Mouse (Mus musculus) left cerebral cortex, postnatal 25 days (tissue): ENCODE data around the gene Efcab6. TPM values are rescaled to one million over a fixed set of nuclear protein-coding genes. Genes with fewer than 3 reads are reported as not detected.

Experiments
- DNase-seq, 2 experiments: peaks; one replicate each; pipeline ENCODE4 v3.0.0; 2022; ENCODE audit warnings: low spot score in 2 of 2, mixed read lengths in 1 of 2
- intact Hi-C: fragments of 180-260 bp; cut with DNase I; formaldehyde crosslinking; loops from one replicate; pipeline ENCODE4 v1.15.1; 2025
- total RNA-seq, 2 experiments: library from RNA; stranded (reverse); gene quantifications; 2 replicates each; pipeline ENCODE4 v1.2.3; 2021

Efcab6 gene
- total RNA-seq, 2 experiments from 2014 or later = 16.4 to 17.2 TPM

- no peak for DNase-seq
- intact Hi-C loops = loop anchor here (5.0 kb wide), 2 partner anchors 408 to 557 kb away; no protein-coding TSS in a partner anchor
Observed at GRCm38 (mm10) chr15:84070116-84070676, 5.0 kb upstream of the Efcab6 start.

GRCm38 (mm10) chr15:84069455-84070050 is 4.4 kb upstream of the Efcab6 start:
- intact Hi-C loops = loop anchor here (5.0 kb wide), 2 partner anchors 407 to 558 kb away; no protein-coding TSS in a partner anchor

GRCm38 (mm10) chr15:84065701-84066100 is 522 bp upstream of the Efcab6 start:
- no peak for DNase-seq
- intact Hi-C loops = no loop called here

More at GRCm38 (mm10) chr15:84069455-84070050, 4.4 kb upstream of the Efcab6 start:
- no peak for DNase-seq

GRCm38 (mm10) chr15:84058841-84059240 is 6.3 kb downstream of the Efcab6 start:
- peak in 1 of 2 experiments; percentile 55 for DNase-seq
- intact Hi-C loops = loop anchor here (10.0 kb wide), 1 partner anchor 424 kb away; no protein-coding TSS in a partner anchor

- no peak for DNase-seq
- intact Hi-C loops = loop anchor here (10.0 kb wide), 1 partner anchor 421 kb away; no protein-coding TSS in a partner anchor
Observed at GRCm38 (mm10) chr15:84056083-84056482, 9.1 kb downstream of the Efcab6 start.

GRCm38 (mm10) chr15:84053859-84054258 is 11.3 kb downstream of the Efcab6 start:
- intact Hi-C loops = loop anchor here (1.0 to 10.0 kb wide), 5 partner anchors 65 to 419 kb away; no protein-coding TSS in a partner anchor
- peak; percentile 82 to 94 for DNase-seq

- intact Hi-C loops = loop anchor here (2.0 to 10.0 kb wide), 3 partner anchors 64 to 418 kb away; no protein-coding TSS in a partner anchor
Observed at GRCm38 (mm10) chr15:84053240-84053639, 11.9 kb downstream of the Efcab6 start.

GRCm38 (mm10) chr15:84052390-84052789 is 12.8 kb downstream of the Efcab6 start:
- intact Hi-C loops = loop anchor here (2.0 to 10.0 kb wide), 3 partner anchors 64 to 418 kb away; no protein-coding TSS in a partner anchor

More at GRCm38 (mm10) chr15:84053240-84053639, 11.9 kb downstream of the Efcab6 start:
- DNase-seq = no peak

GRCm38 (mm10) chr15:84049570-84049969 is 15.6 kb downstream of the Efcab6 start:
- intact Hi-C loops = no loop called here
- DNase-seq = no peak

More at GRCm38 (mm10) chr15:84052390-84052789, 12.8 kb downstream of the Efcab6 start:
- peak in 1 of 2 experiments; percentile 81 for DNase-seq

- intact Hi-C loops = no loop called here
- no peak for DNase-seq
Observed at GRCm38 (mm10) chr15:84045562-84045961, 19.6 kb downstream of the Efcab6 start.

- DNase-seq = no peak
- intact Hi-C loops = no loop called here
Observed at GRCm38 (mm10) chr15:84037067-84037466, 28.1 kb downstream of the Efcab6 start.

GRCm38 (mm10) chr15:84025651-84026050 is 39.5 kb downstream of the Efcab6 start:
- DNase-seq = no peak
- intact Hi-C loops = no loop called here

- intact Hi-C loops = no loop called here
- no peak for DNase-seq
Observed at GRCm38 (mm10) chr15:84024851-84025250, 40.3 kb downstream of the Efcab6 start.

- peak in 1 of 2 experiments; percentile 26 for DNase-seq
- intact Hi-C loops = no loop called here
Observed at GRCm38 (mm10) chr15:84009366-84010083, 55.7 kb downstream of the Efcab6 start.

- intact Hi-C loops = no loop called here
- no peak for DNase-seq
Observed at GRCm38 (mm10) chr15:84004306-84004705, 60.9 kb downstream of the Efcab6 start.

- intact Hi-C loops = loop anchor here (5.0 kb wide), 2 partner anchors 42 to 142 kb away; no protein-coding TSS in a partner anchor
- no peak for DNase-seq
Observed at GRCm38 (mm10) chr15:83999071-83999470, 66.1 kb downstream of the Efcab6 start.

- intact Hi-C loops = loop anchor here (5.0 kb wide), 2 partner anchors 41 to 141 kb away; no protein-coding TSS in a partner anchor
- DNase-seq = no peak
Observed at GRCm38 (mm10) chr15:83998586-83998985, 66.6 kb downstream of the Efcab6 start.

GRCm38 (mm10) chr15:83998115-83998514 is 67.1 kb downstream of the Efcab6 start:
- DNase-seq = peak; percentile 74 to 87
- intact Hi-C loops = loop anchor here (5.0 kb wide), 2 partner anchors 41 to 141 kb away; no protein-coding TSS in a partner anchor

GRCm38 (mm10) chr15:83997550-83997949 is 67.6 kb downstream of the Efcab6 start:
- intact Hi-C loops = loop anchor here (5.0 kb wide), 2 partner anchors 40 to 140 kb away; no protein-coding TSS in a partner anchor
- peak in 1 of 2 experiments; percentile 29 for DNase-seq

- intact Hi-C loops = loop anchor here (5.0 kb wide), 2 partner anchors 40 to 140 kb away; no protein-coding TSS in a partner anchor
- no peak for DNase-seq
Observed at GRCm38 (mm10) chr15:83996864-83997263, 68.3 kb downstream of the Efcab6 start.
